Mouse (Mus musculus): ENCODE data around the gene Dnmt3l.
"Not testable (repeated sequence)": the region's sequence is repeated elsewhere in the genome, so short reads cannot be mapped to it uniquely, and the experiment has no call there.

Gene Dnmt3l

GRCm38 (mm10) chr10:78084073-78084472 is 42.3 kb downstream of the Dnmt3l start:
- DNase-seq (ENCODE audit: low read depth, low spot score): no peak

- DNase-seq (ENCODE audit: low read depth, low spot score): no peak
Observed at GRCm38 (mm10) chr10:78085711-78086110, 44.0 kb downstream of the Dnmt3l start.

- no peak for DNase-seq (ENCODE audit: low read depth, low spot score)
Observed at GRCm38 (mm10) chr10:78086444-78087061, 44.8 kb downstream of the Dnmt3l start.

GRCm38 (mm10) chr10:78087101-78087511 is 45.4 kb downstream of the Dnmt3l start:
- DNase-seq (ENCODE audit: low read depth, low spot score): peak; percentile 53

GRCm38 (mm10) chr10:78090246-78090645 is 48.5 kb downstream of the Dnmt3l start:
- no peak for DNase-seq (ENCODE audit: low read depth, low spot score)

GRCm38 (mm10) chr10:78090706-78091491 is 49.2 kb downstream of the Dnmt3l start:
- peak; percentile 31 for DNase-seq (ENCODE audit: low read depth, low spot score)

GRCm38 (mm10) chr10:78091865-78092724 is 50.3 kb downstream of the Dnmt3l start:
- peak; percentile 29 for DNase-seq (ENCODE audit: low read depth, low spot score)

- no peak for DNase-seq (ENCODE audit: low read depth, low spot score)
Observed at GRCm38 (mm10) chr10:78092725-78093029, 50.9 kb downstream of the Dnmt3l start.

GRCm38 (mm10) chr10:78095221-78095620 is 53.5 kb downstream of the Dnmt3l start:
- no peak for DNase-seq (ENCODE audit: low read depth, low spot score)

GRCm38 (mm10) chr10:78095954-78096931 is 54.5 kb downstream of the Dnmt3l start:
- DNase-seq (ENCODE audit: low read depth, low spot score): no peak

- DNase-seq (ENCODE audit: low read depth, low spot score): not testable (repeated sequence)
Observed at GRCm38 (mm10) chr10:78099860-78100259, 58.1 kb downstream of the Dnmt3l start.

- DNase-seq (ENCODE audit: low read depth, low spot score): peak; percentile 41
Observed at GRCm38 (mm10) chr10:78100989-78101780, 59.4 kb downstream of the Dnmt3l start.

GRCm38 (mm10) chr10:78104555-78105490 is 63.1 kb downstream of the Dnmt3l start:
- DNase-seq (ENCODE audit: low read depth, low spot score): peak; percentile 63

- peak; percentile 82 for DNase-seq (ENCODE audit: low read depth, low spot score)
Observed at GRCm38 (mm10) chr10:78105548-78105947, 63.8 kb downstream of the Dnmt3l start.
